Mouse (Mus musculus): Measurements from ENCODE around the gene Dbh. TPM values are rescaled to one million over a fixed set of nuclear protein-coding genes. Genes with fewer than 3 reads are reported as not detected.

Gene Dbh
- polyA plus RNA-seq, 1 experiment from 2014 or later, result 7.7 TPM

DNA sequence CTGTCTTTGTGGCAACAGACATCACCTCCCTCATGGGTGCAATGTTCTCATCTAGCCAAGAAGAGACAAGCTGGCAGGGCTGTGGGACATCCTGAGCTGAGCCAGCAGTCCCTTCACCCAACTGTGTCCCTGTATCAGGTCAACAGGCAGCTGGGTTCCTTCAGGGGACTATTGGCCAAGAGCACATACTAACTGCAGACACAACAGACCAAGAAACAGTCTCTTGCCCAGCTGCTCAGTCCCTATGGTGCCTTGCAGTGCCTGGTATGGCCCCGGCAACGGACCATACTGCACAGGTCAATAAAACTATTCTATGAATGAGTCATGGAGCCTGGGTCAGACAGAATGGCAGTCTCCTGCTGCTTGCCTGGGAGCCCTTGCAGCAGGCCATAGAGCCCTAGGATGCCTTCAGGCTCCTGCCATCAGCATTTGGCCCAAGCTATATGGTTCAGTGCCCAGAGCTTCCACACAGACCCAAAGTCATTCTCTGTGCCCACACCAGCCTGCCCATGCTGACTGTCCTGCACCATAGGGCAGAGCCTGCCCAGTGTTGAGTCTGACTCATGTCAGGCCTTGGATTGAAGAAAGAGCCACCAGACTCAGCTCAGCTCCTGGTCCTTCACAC lies 64.6 kb downstream of the Dbh start:
- no peak overlapping the region for H3K27ac ChIP-seq (replicated peaks)
- no peaks in the 10 kb centered on the region for H3K9me3 ChIP-seq
- WGBS, result 79% methylated on average over 2 of the region's 2 CpGs
- no peak overlapping the region for H3K9ac ChIP-seq
- no peaks in the 10 kb centered on the region for H3K27me3 ChIP-seq
- no peaks in the 10 kb centered on the region for H3K4me1 ChIP-seq (replicated peaks)
- no peaks in the 10 kb centered on the region for H3K36me3 ChIP-seq
- H3K4me2 ChIP-seq, result no peak overlapping the region
- no peak for ATAC-seq (ENCODE audit: low FRiP score, low read depth)
- H3K4me3 ChIP-seq, result no peak overlapping the region

DNA sequence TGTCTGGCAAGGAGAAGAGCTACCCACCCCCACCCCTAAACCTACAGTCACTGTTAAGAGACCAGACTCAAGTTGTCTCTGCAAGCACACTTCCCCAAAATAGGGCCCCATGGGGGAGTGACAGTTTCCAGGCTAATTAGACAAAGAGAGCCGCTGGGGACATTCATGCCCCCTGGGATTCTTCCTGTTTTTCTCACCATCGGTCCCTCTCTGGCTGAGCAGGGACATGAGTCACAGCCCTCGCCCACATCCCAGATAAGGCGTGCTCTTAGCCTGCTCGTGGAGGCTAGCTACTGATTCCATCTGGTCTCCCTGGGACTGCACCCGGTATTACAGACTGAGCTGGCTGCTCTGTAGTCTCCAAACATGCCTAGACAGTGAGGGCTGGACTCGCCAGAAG lies 67.3 kb downstream of the Dbh start:
- WGBS, result 26% methylated on average over 7 of the region's 7 CpGs

More for the DNA sequence above, 67.3 kb downstream of the Dbh start:
- no peak overlapping the region for H3K9ac ChIP-seq
- ATAC-seq (ENCODE audit: low FRiP score, low read depth), result no peak
- no peaks in the 10 kb centered on the region for H3K36me3 ChIP-seq
- H3K9me3 ChIP-seq, result no peaks in the 10 kb centered on the region
- H3K27ac ChIP-seq (replicated peaks), result no peak overlapping the region
- no peaks in the 10 kb centered on the region for H3K27me3 ChIP-seq
- no peaks in the 10 kb centered on the region for H3K4me1 ChIP-seq (replicated peaks)
- no peak overlapping the region for H3K4me3 ChIP-seq
- H3K4me2 ChIP-seq, result no peak overlapping the region

Other genes starting within 250 kb of the Dbh start
- gene Surf2, start 248.9 kb upstream of the Dbh start, polyA plus RNA-seq (2015; fragmentation: Nextera tagmentation; extraction: Ambion mirVana), result 56.9 and 57.2 TPM in 2 replicates
- gene Surf1, start 248.7 kb upstream of the Dbh start, polyA plus RNA-seq (2015; fragmentation: Nextera tagmentation; extraction: Ambion mirVana), result 84.8 and 87.1 TPM in 2 replicates
- gene Surf4, start 231.3 kb upstream of the Dbh start, polyA plus RNA-seq (2015; fragmentation: Nextera tagmentation; extraction: Ambion mirVana), result 111 and 114 TPM in 2 replicates
- gene Stkld1, start 231.2 kb upstream of the Dbh start, polyA plus RNA-seq (2015; fragmentation: Nextera tagmentation; extraction: Ambion mirVana), result 0.12 TPM in 1 of 2 replicates, not detected in the other
- gene Rexo4, start 200.8 kb upstream of the Dbh start, polyA plus RNA-seq (2015; fragmentation: Nextera tagmentation; extraction: Ambion mirVana), result 37.9 and 39.3 TPM in 2 replicates
- gene Adamts13, start 191.8 kb upstream of the Dbh start, polyA plus RNA-seq (2015; fragmentation: Nextera tagmentation; extraction: Ambion mirVana), result not detected in 2 replicates
- 103 and 105 TPM in 2 replicates for gene Cacfd1, start 155.3 kb upstream of the Dbh start, polyA plus RNA-seq (2015; fragmentation: Nextera tagmentation; extraction: Ambion mirVana)
- gene Slc2a6, start 137.2 kb upstream of the Dbh start, polyA plus RNA-seq (2015; fragmentation: Nextera tagmentation; extraction: Ambion mirVana), result 13.8 and 14.1 TPM in 2 replicates
- gene Mymk, start 93.1 kb upstream of the Dbh start, polyA plus RNA-seq (2015; fragmentation: Nextera tagmentation; extraction: Ambion mirVana), result 0.22 and 0.35 TPM in 2 replicates
- 8.0 and 10.4 TPM in 2 replicates for gene Adamtsl2, start 85.9 kb upstream of the Dbh start, polyA plus RNA-seq (2015; fragmentation: Nextera tagmentation; extraction: Ambion mirVana)
- 7.7 and 9.6 TPM in 2 replicates for gene Fam163b, start 22.7 kb upstream of the Dbh start, polyA plus RNA-seq (2015; fragmentation: Nextera tagmentation; extraction: Ambion mirVana)
- gene Sardh, start 83.1 kb downstream of the Dbh start, polyA plus RNA-seq (2015; fragmentation: Nextera tagmentation; extraction: Ambion mirVana), result 7.5 and 8.6 TPM in 2 replicates